Mouse (Mus musculus): Measurements from ENCODE around the gene Lcn5. TPM values are rescaled to one million over a fixed set of nuclear protein-coding genes. Genes with fewer than 3 reads are reported as not detected.
"Not testable (repeated sequence)": the region's sequence is repeated elsewhere in the genome, so short reads cannot be mapped to it uniquely, and the experiment has no call there.

Gene Lcn5
- polyA plus RNA-seq, 1 experiment from 2014 or later: not detected

DNA sequence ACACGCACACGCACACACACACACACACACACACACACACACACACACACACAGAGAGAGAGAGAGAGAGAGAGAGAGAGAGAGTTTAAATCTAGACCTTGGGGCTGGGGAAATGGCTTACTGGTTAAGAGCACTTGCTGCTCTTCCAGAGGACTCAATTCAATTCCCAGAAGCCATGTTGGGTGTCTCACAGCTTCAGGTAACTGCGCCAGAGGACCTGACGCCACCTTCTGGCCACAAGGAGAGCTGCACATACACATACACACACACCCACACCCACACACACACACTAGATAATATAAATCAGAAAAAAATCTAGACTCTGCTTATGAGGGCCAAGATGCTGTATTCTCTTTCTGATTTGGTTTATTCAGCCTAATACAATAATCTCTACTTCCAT, 29.2 kb downstream of the Lcn5 start:
- 65% methylated on average over 4 of the region's 4 CpGs for WGBS
- H3K9ac ChIP-seq: no peak overlapping the region
- no peak overlapping the region for H3K4me3 ChIP-seq (replicated peaks)
- no peak overlapping the region for H3K4me2 ChIP-seq
- no peak overlapping the region for H3K27ac ChIP-seq
- no peaks in the 10 kb centered on the region for H3K4me1 ChIP-seq
- no peaks in the 10 kb centered on the region for H3K27me3 ChIP-seq (replicated peaks)
- no peak for ATAC-seq (ENCODE audit: insufficient read depth, low FRiP score, low read depth)
- no peaks in the 10 kb centered on the region for H3K9me3 ChIP-seq
- H3K36me3 ChIP-seq: no peaks in the 10 kb centered on the region

DNA sequence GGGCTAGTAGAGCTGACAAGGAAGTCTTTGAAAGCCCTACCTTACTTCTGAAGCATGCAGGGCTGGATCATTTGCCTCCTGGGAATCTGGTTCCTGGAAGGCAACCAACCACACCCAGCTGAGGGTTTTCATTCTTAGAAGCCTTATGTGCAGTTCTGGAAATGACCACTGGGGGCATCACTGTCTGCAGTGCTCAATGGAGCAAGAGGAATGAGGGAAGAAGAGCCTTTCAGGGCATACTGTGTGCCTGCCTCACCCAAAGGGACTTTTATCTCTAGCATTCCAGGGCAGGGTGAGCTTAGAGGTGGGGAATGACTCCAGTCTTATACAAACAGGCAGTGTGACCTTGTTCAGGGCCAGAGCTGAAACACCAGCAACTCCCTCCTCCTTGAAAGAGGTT, 36.9 kb downstream of the Lcn5 start:
- Histone ChIP-seq H3K4me3 (replicated peaks) (no peak overlapping the region), H3K9me3 (no peaks in the 10 kb centered on the region), H3K27me3 (replicated peaks) (no peaks in the 10 kb centered on the region), H3K36me3 (no peaks in the 10 kb centered on the region), H3K4me2 (no peak overlapping the region), H3K27ac (no peak overlapping the region), H3K9ac (no peak overlapping the region), H3K4me1 (no peaks in the 10 kb centered on the region)
- peak; percentile 63; the same call in 1 of the 2 replicates for ATAC-seq (ENCODE audit: insufficient read depth, low FRiP score, low read depth)

DNA sequence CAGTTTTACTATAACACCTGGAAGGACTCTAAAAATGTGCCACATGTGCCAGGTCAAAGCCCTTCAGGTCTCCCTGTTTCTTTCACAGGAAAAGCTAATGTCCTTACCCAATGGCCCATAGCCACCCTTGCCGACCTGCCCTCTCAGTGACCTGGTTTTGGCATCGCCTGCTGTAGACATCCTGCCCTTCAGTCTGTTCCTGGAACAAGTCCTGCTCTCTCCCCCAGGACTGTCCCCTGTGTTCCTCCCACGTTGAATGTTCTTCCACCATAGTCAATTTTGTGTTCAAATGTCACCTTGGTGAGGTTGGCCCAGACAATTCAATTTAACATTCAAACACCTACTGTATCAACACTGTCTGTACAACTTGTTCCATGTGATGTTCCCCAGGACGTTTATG, 39.2 kb downstream of the Lcn5 start:
- no peak for ATAC-seq (ENCODE audit: insufficient read depth, low FRiP score, low read depth)
- WGBS: 63% methylated on average over 4 of the region's 4 CpGs

DNA sequence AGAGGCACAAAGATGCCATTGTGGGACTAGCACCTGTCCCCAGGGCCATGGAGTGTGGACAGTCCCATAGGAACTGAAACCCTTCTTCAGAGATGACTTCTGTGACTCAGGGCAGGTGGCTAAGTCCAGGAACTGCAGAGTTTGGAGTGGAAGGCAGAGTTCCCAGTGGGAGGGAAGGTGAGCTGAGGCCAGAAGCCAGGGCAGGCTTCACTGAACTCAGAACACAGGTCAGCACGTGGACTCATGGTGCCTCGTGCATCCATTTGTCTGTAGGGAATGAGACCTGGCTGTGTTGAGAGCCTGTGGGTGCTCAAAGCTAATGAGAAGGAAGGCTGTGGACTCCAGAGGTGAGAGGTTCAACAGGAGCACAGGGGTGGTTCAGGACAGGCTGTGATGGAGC, 40.9 kb downstream of the Lcn5 start:
- no peak overlapping the region for H3K9ac ChIP-seq
- no peak overlapping the region for H3K4me2 ChIP-seq
- no peaks in the 10 kb centered on the region for H3K36me3 ChIP-seq
- 89% methylated on average over 2 of the region's 2 CpGs for WGBS
- H3K4me3 ChIP-seq (replicated peaks): no peak overlapping the region
- ATAC-seq (ENCODE audit: insufficient read depth, low FRiP score, low read depth): no peak
- no peaks in the 10 kb centered on the region for H3K9me3 ChIP-seq
- no peaks in the 10 kb centered on the region for H3K4me1 ChIP-seq
- H3K27me3 ChIP-seq (replicated peaks): no peaks in the 10 kb centered on the region
- no peak overlapping the region for H3K27ac ChIP-seq

More for the DNA sequence above, 39.2 kb downstream of the Lcn5 start:
- H3K36me3 ChIP-seq: no peaks in the 10 kb centered on the region
- no peak overlapping the region for H3K9ac ChIP-seq
- H3K4me2 ChIP-seq: no peak overlapping the region
- H3K27ac ChIP-seq: no peak overlapping the region
- no peaks in the 10 kb centered on the region for H3K9me3 ChIP-seq
- no peaks in the 10 kb centered on the region for H3K27me3 ChIP-seq (replicated peaks)
- H3K4me3 ChIP-seq (replicated peaks): no peak overlapping the region
- H3K4me1 ChIP-seq: no peaks in the 10 kb centered on the region

DNA sequence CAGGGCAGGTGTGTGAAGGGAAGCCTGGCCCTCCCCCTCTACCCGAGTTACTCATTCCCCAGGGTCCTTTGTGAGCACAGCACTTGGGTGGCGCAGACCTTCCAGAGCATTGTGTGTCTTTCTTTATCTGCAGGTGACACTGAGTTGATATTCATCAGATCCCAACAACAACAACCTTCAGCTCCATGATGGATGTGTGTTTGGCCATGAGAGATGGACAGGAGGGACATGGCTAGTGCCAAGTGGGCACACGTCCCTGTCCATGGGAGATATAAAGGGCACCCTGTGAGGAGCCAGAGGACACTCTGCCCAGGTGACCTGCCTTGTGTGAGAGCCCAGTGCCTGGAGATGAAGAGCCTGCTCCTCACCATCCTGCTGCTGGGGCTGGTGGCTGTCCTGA, 42.0 kb downstream of the Lcn5 start, which contains the start of gene Obp2a:
Obp2a (plus strand) TSS at position 301 of the 400 bp plus-strand sequence.
- not testable (repeated sequence) for H3K27me3 ChIP-seq (replicated peaks); H3K27ac ChIP-seq; H3K4me2 ChIP-seq; H3K9me3 ChIP-seq; H3K36me3 ChIP-seq; H3K9ac ChIP-seq; H3K4me1 ChIP-seq; H3K4me3 ChIP-seq (replicated peaks); ATAC-seq (ENCODE audit: insufficient read depth, low FRiP score, low read depth)
- WGBS: 63% methylated on average over 3 of the region's 3 CpGs

DNA sequence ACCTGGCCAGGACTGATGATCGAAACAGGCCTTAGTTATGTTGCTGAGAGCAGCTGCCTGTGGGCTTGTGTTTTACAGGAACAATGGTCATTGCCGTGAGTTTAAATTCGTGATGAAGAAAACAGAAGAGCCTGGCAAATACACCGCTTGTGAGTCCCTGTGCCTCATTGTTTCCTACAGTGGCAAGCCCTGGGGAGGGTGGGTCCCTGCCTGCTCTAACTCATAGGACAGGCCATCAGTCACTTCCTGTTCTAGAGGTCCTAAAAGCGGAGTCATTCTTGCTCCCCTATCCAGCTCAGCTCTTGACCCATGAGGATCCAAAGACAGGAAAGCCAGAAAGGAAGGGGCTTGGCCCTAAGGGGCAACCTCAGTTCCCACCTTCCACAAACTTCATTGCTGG, 43.2 kb downstream of the Lcn5 start:
- Histone ChIP-seq H3K9ac (no peak overlapping the region), H3K4me1 (no peaks in the 10 kb centered on the region), H3K4me3 (replicated peaks) (no peak overlapping the region), H3K27ac (no peak overlapping the region), H3K27me3 (replicated peaks) (no peaks in the 10 kb centered on the region), H3K4me2 (no peak overlapping the region), H3K9me3 (no peaks in the 10 kb centered on the region), H3K36me3 (no peaks in the 10 kb centered on the region)
- ATAC-seq (ENCODE audit: insufficient read depth, low FRiP score, low read depth): no peak
- 73% methylated on average over 5 of the region's 5 CpGs for WGBS

DNA sequence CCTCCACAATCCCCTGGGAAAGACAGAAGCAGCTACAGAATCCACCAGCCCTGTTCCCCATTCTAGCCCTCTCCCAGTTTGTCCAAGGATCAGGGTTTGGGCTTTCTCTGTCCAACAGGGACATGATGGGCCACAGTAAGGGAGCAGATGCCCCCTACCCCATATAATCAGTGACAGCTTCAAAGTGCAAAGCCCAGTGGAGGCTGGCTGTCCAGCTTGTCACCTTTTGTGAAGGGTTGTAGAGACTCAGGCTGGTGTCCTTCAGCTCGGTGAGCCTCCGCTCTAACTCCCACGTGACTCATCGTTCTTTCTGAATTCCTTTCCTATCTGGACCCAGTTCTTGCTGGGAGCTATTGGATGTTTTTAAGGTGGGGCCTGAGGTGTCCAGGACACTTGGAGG, 46.0 kb downstream of the Lcn5 start:
- ATAC-seq (ENCODE audit: insufficient read depth, low FRiP score, low read depth): no peak
- 65% methylated on average over 4 of the region's 4 CpGs for WGBS
- no peaks in the 10 kb centered on the region for H3K36me3 ChIP-seq
- no peak overlapping the region for H3K4me3 ChIP-seq (replicated peaks)
- peaks cover 7% of the 10 kb centered on the region; the same call in 1 of the 2 replicates for H3K4me1 ChIP-seq
- H3K4me2 ChIP-seq: no peak overlapping the region
- no peaks in the 10 kb centered on the region for H3K27me3 ChIP-seq (replicated peaks)
- H3K9me3 ChIP-seq: no peaks in the 10 kb centered on the region
- no peak overlapping the region for H3K9ac ChIP-seq
- no peak overlapping the region for H3K27ac ChIP-seq

DNA sequence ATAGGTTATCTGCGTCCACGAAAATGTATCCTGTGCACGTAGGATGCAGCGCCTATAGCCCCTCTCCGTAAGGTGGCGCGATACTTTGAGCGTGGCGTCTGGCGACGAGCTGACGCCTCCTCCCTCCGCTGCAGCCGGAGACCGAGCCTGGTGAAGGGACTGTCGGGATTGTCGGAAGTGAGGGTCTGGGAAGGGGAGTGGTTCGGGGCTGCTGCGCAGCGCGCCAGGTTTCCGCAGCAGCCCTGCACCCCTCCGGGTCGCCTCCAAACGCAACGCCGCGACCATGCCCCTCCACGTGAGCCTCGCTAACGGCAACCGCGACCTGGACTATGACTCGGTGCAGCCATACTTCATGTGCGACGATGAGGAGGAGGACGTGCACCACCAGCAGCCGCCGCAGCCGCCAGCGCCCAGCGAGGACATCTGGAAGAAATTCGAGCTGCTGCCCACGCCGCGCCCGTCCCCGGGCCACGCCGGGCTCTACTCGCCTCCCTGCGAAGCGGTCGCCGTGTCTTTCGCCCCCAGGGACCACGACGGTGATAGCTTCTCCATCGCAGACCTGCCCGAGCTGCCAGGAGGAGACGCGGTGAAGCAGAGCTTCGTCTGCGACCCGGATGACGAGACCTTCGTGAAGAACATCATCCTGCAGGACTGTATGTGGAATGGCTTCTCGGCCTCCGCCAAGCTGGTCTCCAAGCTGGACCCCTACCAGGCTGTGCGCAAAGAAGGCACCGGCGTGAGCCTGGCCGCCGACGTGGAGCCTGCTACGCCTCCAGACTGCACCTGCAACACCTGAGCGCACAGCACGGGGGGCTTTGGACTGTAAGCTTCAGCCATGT, 49.1 kb downstream of the Lcn5 start, which contains the start of gene Bmyc:
Bmyc (plus strand) TSS at position 97 of the 839 bp plus-strand sequence.
- no peaks in the 10 kb centered on the region for H3K36me3 ChIP-seq
- peak within 1 kb of the TSS; percentile 72 for H3K27ac ChIP-seq
- no peaks in the 10 kb centered on the region for H3K27me3 ChIP-seq (replicated peaks)
- no peaks in the 10 kb centered on the region for H3K9me3 ChIP-seq
- H3K9ac ChIP-seq: peak within 1 kb of the TSS; percentile 65
- WGBS: under 1% methylated on average over 78 of the region's 78 CpGs
- peaks cover 7% of the 10 kb centered on the region; the same call in 1 of the 2 replicates for H3K4me1 ChIP-seq
- H3K4me3 ChIP-seq (replicated peaks): peak within 1 kb of the TSS; percentile 75
- peak within 1 kb of the TSS; percentile 84 for H3K4me2 ChIP-seq
- peak; percentile 90 for ATAC-seq (ENCODE audit: insufficient read depth, low FRiP score, low read depth)

DNA sequence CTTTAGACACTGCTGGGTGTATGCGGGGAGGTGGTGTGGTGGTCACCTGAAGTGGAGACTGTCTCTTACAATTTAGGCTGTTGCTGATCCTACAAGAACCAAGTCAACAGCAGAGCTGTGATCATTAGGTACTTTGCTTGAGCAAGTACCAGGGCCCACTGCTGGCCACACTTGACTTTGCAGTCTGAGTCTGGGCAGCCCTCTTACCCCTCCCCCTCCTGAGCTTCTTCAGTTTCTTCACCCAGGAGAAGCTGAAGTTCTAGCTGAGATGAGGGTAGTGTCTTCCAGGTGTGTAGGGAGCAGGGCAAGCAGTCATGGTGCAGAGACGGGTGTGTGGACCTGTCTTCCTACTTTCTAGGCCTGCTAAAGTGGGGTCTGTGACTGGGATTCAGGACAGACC, 50.4 kb downstream of the Lcn5 start:
- H3K4me2 ChIP-seq: peak overlapping the region; percentile 35
- no peaks in the 10 kb centered on the region for H3K9me3 ChIP-seq
- H3K4me3 ChIP-seq (replicated peaks): peak overlapping the region; percentile 1; the same call in 1 of the 2 replicates
- peaks cover 7% of the 10 kb centered on the region; the same call in 1 of the 2 replicates for H3K4me1 ChIP-seq
- 83% methylated on average over 2 of the region's 2 CpGs for WGBS
- no peaks in the 10 kb centered on the region for H3K27me3 ChIP-seq (replicated peaks)
- no peaks in the 10 kb centered on the region for H3K36me3 ChIP-seq
- H3K9ac ChIP-seq: no peak overlapping the region
- H3K27ac ChIP-seq: no peak overlapping the region
- ATAC-seq (ENCODE audit: insufficient read depth, low FRiP score, low read depth): no peak

DNA sequence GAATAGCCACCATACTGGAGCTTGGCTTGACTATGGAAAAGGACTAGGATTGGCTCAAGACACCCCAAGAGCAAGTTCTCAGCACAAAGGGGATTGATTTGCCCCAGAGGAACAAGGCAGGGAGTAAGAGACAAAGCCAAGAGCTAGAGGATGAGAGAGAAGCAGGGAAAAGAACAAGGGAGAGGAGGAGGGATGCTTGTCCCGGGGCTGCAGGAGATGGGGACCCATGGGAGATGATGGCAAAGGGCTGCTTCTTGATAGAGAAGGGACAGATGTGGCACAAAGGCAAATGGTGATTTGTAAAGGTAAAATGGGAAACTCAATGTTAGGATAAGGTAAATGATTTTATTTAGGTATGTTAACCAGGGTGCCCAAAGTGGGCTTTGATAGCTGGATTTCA, 51.3 kb downstream of the Lcn5 start:
- 88% methylated on average over 1 of the region's 1 CpGs for WGBS

DNA sequence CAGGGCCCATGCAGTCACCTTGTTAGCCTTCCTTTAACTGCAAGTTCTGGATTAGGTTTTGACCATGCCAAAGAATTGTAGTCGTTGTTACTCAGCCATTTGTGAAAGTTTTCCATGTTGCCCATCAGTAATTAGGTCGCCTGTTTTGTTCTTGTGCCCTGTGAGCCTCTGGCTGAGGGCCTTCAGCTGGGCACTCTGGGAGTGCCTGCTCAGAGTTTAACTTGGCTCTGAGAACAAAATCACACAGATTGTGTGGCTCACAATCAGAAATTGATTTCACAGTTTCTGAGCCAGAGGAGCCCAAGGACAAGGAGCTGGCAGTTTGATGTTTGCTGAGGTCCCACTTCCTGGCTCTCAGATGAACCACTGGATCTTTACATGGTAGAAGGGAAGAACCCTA, 52.0 kb downstream of the Lcn5 start:
- H3K27me3 ChIP-seq (replicated peaks); H3K4me1 ChIP-seq; H3K36me3 ChIP-seq; H3K9me3 ChIP-seq; H3K27ac ChIP-seq; H3K4me3 ChIP-seq (replicated peaks); ATAC-seq (ENCODE audit: insufficient read depth, low FRiP score, low read depth); H3K4me2 ChIP-seq; H3K9ac ChIP-seq: not testable (repeated sequence)
- 84% methylated on average over 2 of the region's 2 CpGs for WGBS

More for the DNA sequence above, 51.3 kb downstream of the Lcn5 start:
- H3K27ac ChIP-seq; H3K4me2 ChIP-seq; H3K36me3 ChIP-seq; ATAC-seq (ENCODE audit: insufficient read depth, low FRiP score, low read depth); H3K4me3 ChIP-seq (replicated peaks); H3K4me1 ChIP-seq; H3K27me3 ChIP-seq (replicated peaks); H3K9ac ChIP-seq; H3K9me3 ChIP-seq: not testable (repeated sequence)
